Mouse (Mus musculus) kidney, postnatal 36 days (tissue): Measurements from ENCODE around the gene Gm14419.
"Not testable (repeated sequence)": the region's sequence is repeated elsewhere in the genome, so short reads cannot be mapped to it uniquely, and the experiment has no call there.

Experiments used
- DNase-seq, 2 experiments: peaks; one replicate each; pipeline ENCODE4 v3.0.0; 2021 to 2022; ENCODE audit warnings: mixed read lengths in 2 of 2

Gm14419 gene

GRCm38 (mm10) chr2:177000656-177001055, at the start of gene Gm14419:
Gene Gm14419 (plus strand): TSS chr2:177000956.
- not testable (repeated sequence) for DNase-seq
